In genomic region chr12:54202276-54202675, GRCm38 (mm10) we compare ENCODE assay signal across 8 mouse cellular contexts. TPM values are rescaled to one million over a fixed set of nuclear protein-coding genes. Genes with fewer than 3 reads are reported as not detected.
A peak's percentile ranks its signal among the peaks of the same experiment; 100 is the strongest.
DNase-seq lines count a peak whose midpoint lies in the region; ATAC-seq and TF ChIP-seq lines count a peak whose summit lies in the region.

No protein-coding gene starts in this region.

- no peak overlapping the region; the same call in 1 of the 2 replicates for H3K9ac ChIP-seq in heart, adult 2 months (ENCODE audit: low read depth, low read length)
- H3K9ac ChIP-seq in kidney, embryonic 15.5 days = peak overlapping the region; percentile 57
- no peak overlapping the region for H3K9ac ChIP-seq in midbrain, embryonic 16.5 days (ENCODE audit: low read depth, low read length)

- ATAC-seq in kidney, embryonic 15.5 days (replicated peaks; ENCODE audit: low FRiP score) = no peak
- ATAC-seq in midbrain, embryonic 16.5 days = no peak

- TF ChIP-seq POLR2A in heart, adult 2 months (IDR thresholded peaks at IDR 0.05; ENCODE audit: insufficient read depth, low read depth, low read length) = no peak

- intact Hi-C loops in heart, adult 2 months (cut with DNase I) = loop anchor here (5.0 kb wide), 3 partner anchors 205 to 345 kb away; no protein-coding TSS in a partner anchor

- DNase-seq in heart, adult 11 months = peak; percentile 95
- DNase-seq in heart, adult 8-10 months (ENCODE audit: low spot score) = no peak
- peak; percentile 42 to 48 for DNase-seq in heart, adult 2 months
- no peak for DNase-seq in embryo, embryonic 10.5 days (ENCODE audit: low spot score)
- DNase-seq in right cerebral cortex, adult 2 months (ENCODE audit: low spot score in 2 of 2) = no peak
- no peak for DNase-seq in lung, postnatal 25 days (ENCODE audit: low spot score)

- H3K4me2 ChIP-seq in kidney, embryonic 15.5 days = peak overlapping the region; percentile 95
- H3K4me2 ChIP-seq in midbrain, embryonic 16.5 days (ENCODE audit: low read length) = peak overlapping the region; percentile 99

- H3K9me3 ChIP-seq in kidney, embryonic 15.5 days (replicated peaks) = no peaks in the 10 kb centered on the region
- no peaks in the 10 kb centered on the region for H3K9me3 ChIP-seq in midbrain, embryonic 16.5 days (replicated peaks; ENCODE audit: control insufficient read depth, low read length, poor library complexity, severe bottlenecking)

- no peak for TF ChIP-seq EP300 in heart, adult 2 months (IDR thresholded peaks at IDR 0.05; ENCODE audit: insufficient read depth, low read depth, low read length)

- peaks cover 2% of the 10 kb centered on the region for H3K36me3 ChIP-seq in heart, adult 2 months (ENCODE audit: control insufficient read depth, insufficient read depth, low read length)
- H3K36me3 ChIP-seq in kidney, embryonic 15.5 days = no peaks in the 10 kb centered on the region
- no peaks in the 10 kb centered on the region for H3K36me3 ChIP-seq in midbrain, embryonic 16.5 days (ENCODE audit: control insufficient read depth, insufficient read depth, low read length)

- peak overlapping the region; percentile 91 for H3K27ac ChIP-seq in heart, adult 2 months
- no peak overlapping the region for H3K27ac ChIP-seq in kidney, embryonic 15.5 days
- H3K27ac ChIP-seq in midbrain, embryonic 16.5 days (ENCODE audit: low read length) = no peak overlapping the region

- 40% methylated on average over 6 of the region's 6 CpGs for WGBS in heart, adult 2 months
- 38% methylated on average over 6 of the region's 6 CpGs for WGBS in kidney, embryonic 15.5 days
- 57% methylated on average over 6 of the region's 6 CpGs for WGBS in midbrain, embryonic 16.5 days

- H3K4me3 ChIP-seq in heart, adult 2 months = peak overlapping the region; percentile 82
- H3K4me3 ChIP-seq in kidney, embryonic 15.5 days (replicated peaks) = peak overlapping the region; percentile 64
- H3K4me3 ChIP-seq in midbrain, embryonic 16.5 days (ENCODE audit: low read depth, low read length) = peak overlapping the region; percentile 52

- H3K4me1 ChIP-seq in heart, adult 2 months (ENCODE audit: control insufficient read depth, insufficient read depth, low read length) = peaks cover 6% of the 10 kb centered on the region
- H3K4me1 ChIP-seq in kidney, embryonic 15.5 days = peaks cover 46% of the 10 kb centered on the region
- peaks cover 22% of the 10 kb centered on the region for H3K4me1 ChIP-seq in midbrain, embryonic 16.5 days (ENCODE audit: control insufficient read depth, insufficient read depth, low read length)

- no peaks in the 10 kb centered on the region; the same call in 1 of the 2 replicates for H3K79me2 ChIP-seq in heart, adult 2 months (replicated peaks; ENCODE audit: control insufficient read depth, insufficient read depth, low read length)

- no peak for TF ChIP-seq CTCF in heart, adult 2 months (IDR thresholded peaks at IDR 0.05)

- H3K27me3 ChIP-seq in heart, adult 2 months (ENCODE audit: control insufficient read depth, insufficient read depth, low read length) = no peaks in the 10 kb centered on the region
- H3K27me3 ChIP-seq in kidney, embryonic 15.5 days = peaks cover 36% of the 10 kb centered on the region
- H3K27me3 ChIP-seq in midbrain, embryonic 16.5 days (ENCODE audit: control insufficient read depth, insufficient read depth, low read depth, low read length) = peaks cover 10% of the 10 kb centered on the region

RNA-seq across cellular contexts. Expression of gene Egln3, which starts 1.4 kb away (rescaled TPM):
- 100 to 1,000 TPM in 2 of 4 experiments, 10 to 100 TPM in 2; 67.8 to 139 (median 92.1) TPM for total RNA-seq in heart, adult 8-10 months (2022)
- 10 to 100 TPM; 76.3 to 94.5 TPM for total RNA-seq in heart, adult 2 months (2021)
- 27.8 and 76.1 TPM in 2 replicates for polyA plus RNA-seq in heart, adult 2 months (2012; rRNA removed)
- polyA plus RNA-seq in kidney, embryonic 15.5 days (2015; fragmentation: Nextera tagmentation; extraction: Ambion mirVana) = 14.3 and 15.3 TPM in 2 replicates
- polyA plus RNA-seq in midbrain, embryonic 16.5 days (2015; fragmentation: Nextera tagmentation; extraction: Ambion mirVana) = 3.4 and 5.7 TPM in 2 replicates

Comparison
In these comparisons a context has a peak if more than half of its experiments do, and no peak if none do; other contexts are left out.
1. DNase-seq: peak in heart, adult 11 months (single experiment) and heart, adult 2 months (2 of 2); none in heart, adult 8-10 months (single experiment), embryo, embryonic 10.5 days (single experiment), right cerebral cortex, adult 2 months (0 of 2) and lung, postnatal 25 days (single experiment).
2. Peak in every context shown above with its lines, with median percentiles within 50 percentile points of each other: H3K4me3 ChIP-seq.